Mouse (Mus musculus) urinary bladder, postnatal 14 days (tissue): ENCODE results near the gene Git1.
"Not testable (repeated sequence)": the region's sequence is repeated elsewhere in the genome, so short reads cannot be mapped to it uniquely, and the experiment has no call there.

Experiments used
- DNase-seq: peaks from one replicate; pipeline ENCODE4 v3.0.0; 2021; ENCODE audit warnings: low spot score

Git1 gene

DNA sequence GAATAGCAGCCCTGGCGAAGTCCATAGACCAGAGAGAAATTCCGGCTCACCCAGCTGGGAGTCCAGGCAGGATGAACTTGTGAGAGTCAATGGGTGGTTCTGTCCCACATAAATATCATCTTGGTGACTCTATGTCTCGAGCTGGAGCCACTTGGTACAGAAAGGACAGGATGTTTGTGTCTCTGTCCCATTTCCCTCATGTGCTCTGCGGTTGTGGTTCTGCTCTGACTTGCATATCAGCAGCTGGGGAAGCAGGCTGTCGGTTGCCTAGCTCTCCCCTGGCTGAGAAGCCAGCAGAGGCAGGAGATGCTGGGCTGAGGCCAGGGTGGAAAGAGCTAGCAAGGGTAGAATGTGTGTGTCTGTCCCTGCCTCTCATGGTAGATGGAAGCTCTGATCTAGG, 25.7 kb downstream of the Git1 start, which contains the start of gene Gm10392:
Gene Gm10392 (minus strand): TSS at position 156 of the 400 bp plus-strand sequence.
- DNase-seq: no peak

GRCm38 (mm10) chr11:77520601-77521529, 27.5 kb downstream of the Git1 start:
- peak; percentile 41 for DNase-seq

GRCm38 (mm10) chr11:77525804-77526486, 32.6 kb downstream of the Git1 start:
- no peak for DNase-seq

GRCm38 (mm10) chr11:77528420-77528819, 35.1 kb downstream of the Git1 start:
- not testable (repeated sequence) for DNase-seq

- no peak for DNase-seq
Observed at GRCm38 (mm10) chr11:77529644-77530043, 36.3 kb downstream of the Git1 start.

DNA sequence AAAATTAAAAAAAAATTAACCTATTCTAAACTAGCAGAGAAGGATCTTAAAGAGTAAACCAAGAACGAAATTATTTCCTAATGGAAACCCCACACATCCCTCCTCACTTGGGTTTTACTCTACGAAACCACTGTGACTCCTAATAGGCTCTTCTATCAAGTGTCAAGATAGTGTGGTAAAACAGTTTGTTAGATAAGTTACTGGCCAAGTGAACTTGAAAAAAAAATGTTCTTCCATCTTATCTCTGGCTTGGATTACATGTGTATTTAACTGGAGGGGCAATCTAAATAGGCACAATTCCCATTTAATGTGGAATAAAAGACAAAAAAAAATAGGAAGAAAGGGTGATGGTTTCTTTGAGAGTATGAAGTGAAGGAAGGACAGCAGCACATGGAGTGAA, 37.5 kb downstream of the Git1 start:
- DNase-seq: no peak

- no peak for DNase-seq
Observed at GRCm38 (mm10) chr11:77532202-77532846, 39.0 kb downstream of the Git1 start.

GRCm38 (mm10) chr11:77545261-77545660, 51.9 kb downstream of the Git1 start:
- no peak for DNase-seq
